Mouse (Mus musculus) left cerebral cortex, postnatal 14 days (tissue): Measurements from ENCODE around the gene Map3k5. TPM values are rescaled to one million over a fixed set of nuclear protein-coding genes. Genes with fewer than 3 reads are reported as not detected.

Experiments
- DNase-seq, 2 experiments: peaks; one replicate each; pipeline ENCODE4 v3.0.0; 2021 to 2022; ENCODE audit warnings: low spot score in 2 of 2, mixed read lengths in 1 of 2
- intact Hi-C: fragments of 180-260 bp; cut with DNase I; formaldehyde crosslinking; loops from one replicate; pipeline ENCODE4 v1.15.1; 2025
- total RNA-seq, 2 experiments: library from RNA; stranded (reverse); gene quantifications; 2 replicates each; pipeline ENCODE4 v1.2.3; 2021

The Map3k5 gene
- total RNA-seq, 2 experiments from 2014 or later = 39.9 to 47.5 TPM

DNA sequence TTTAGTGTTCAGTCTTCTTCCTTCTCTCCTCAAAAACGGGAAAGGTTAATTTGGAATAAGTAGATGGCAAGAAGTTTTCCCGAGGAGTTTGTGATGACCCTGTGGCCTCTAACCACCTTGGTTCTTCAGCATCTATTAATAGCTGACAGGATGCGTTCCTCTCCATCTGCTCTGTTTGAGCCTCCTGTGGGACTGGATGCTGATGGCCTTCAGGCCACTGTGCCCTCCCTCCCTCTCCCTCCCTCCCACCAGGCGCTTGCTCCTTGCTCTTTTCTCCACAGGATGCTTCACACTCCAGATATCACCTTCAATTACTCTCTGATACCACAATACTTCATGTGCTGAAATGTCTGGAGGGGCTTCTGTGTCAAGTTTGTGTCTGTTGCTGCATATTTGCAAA lies 224.5 kb downstream of the Map3k5 start:
- DNase-seq = no peak
- intact Hi-C loops = no loop called here

DNA sequence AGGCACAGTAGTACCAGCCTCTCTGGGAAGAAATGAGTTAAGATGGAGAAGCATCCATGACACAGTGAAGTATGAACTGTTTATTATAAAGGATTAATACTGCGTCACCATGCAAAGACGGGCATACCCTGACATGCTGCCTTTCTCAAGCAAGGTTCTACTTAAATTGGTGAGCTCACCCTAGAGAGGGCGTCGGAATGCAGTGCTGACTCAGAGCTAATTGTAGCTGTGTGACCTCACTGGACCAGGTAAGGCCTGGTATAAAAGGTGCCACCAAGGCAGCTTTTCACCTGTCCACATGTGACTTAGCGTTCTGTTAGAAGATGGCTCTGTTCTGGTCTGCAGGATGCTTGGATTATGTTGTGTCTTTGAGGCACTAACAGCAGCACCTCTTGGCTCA lies 225.0 kb downstream of the Map3k5 start:
- no peak for DNase-seq
- intact Hi-C loops = no loop called here

DNA sequence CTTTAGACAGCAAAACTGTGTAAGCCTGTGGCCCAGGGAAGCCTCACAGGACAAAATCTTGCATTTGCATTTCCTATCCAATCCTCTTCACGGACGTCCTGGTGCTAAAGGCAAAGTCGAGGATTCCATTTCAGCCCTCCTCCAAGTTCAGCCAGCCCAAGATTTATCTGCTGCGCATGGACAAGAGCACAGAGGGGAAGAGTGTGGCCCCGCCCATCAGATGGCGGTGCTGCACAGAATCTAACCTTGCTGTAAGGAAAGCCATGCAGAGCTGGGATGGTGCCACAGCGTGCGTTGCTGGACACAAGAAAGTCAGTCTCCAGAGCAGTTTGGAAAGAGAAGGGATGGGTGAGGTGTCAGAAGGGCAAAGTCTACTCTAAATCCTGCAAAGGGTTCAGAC lies 226.6 kb downstream of the Map3k5 start:
- DNase-seq = no peak
- intact Hi-C loops = no loop called here

DNA sequence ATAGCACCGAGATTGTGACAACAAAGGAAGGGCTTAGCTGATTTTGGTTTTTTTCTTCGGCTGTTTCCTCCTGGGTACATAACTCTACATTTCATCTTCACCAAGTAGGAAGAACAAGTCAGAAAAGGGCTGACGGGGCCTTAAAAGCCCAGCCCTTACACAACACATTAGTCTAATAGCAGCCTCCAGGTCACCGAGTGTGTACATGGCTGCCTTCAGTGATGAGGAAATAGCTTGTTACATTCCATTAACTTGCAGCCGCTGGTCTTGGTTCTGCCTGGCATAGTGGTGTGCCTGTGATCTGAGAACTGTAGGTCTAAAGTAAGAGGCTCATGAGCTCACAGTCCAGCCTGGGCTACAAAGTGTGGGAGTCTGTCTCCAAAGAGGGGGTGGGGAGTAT lies 230.5 kb downstream of the Map3k5 start:
- no peak for DNase-seq

DNA sequence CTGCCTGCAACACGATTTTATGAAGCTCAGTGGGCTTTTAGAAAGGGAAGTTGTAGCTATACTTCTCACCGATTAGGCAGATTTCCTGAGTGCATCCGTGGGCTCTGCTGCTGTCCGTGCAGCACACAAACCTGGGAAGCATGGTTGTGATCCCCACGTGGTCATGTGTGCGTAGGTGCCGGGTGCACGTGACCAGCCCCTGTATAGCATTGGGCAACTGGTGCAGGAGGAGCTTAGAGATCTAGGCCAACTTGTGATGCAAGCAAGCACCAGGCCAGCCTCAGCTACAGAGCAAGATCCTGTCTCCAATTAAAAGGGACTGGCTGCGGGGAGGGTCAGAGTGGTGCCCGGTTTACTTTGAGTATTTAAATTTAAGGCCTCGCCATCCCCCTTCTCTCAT lies 232.5 kb downstream of the Map3k5 start:
- DNase-seq = no peak
- intact Hi-C loops = no loop called here

More for the DNA sequence above, 230.5 kb downstream of the Map3k5 start:
- intact Hi-C loops = no loop called here

DNA sequence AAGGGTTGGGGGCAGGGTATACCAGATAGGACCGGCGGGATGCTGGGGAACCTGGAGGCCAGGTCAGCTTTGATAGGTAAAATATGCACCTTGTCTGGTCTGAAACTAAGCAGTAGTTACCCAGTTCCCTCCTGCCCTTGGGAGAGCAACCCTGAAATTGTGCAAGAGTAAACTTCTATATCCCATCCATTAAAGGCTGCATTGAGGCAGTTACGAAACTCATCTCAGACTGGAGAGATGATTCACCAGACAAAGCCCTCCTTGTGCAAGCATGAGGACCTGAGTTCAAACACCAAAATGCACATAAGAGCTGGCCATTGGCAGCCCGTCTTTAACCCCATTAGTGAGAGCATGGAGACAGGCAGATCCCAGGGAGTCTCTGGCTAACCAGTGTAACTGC lies 233.2 kb downstream of the Map3k5 start:
- intact Hi-C loops = no loop called here

DNA sequence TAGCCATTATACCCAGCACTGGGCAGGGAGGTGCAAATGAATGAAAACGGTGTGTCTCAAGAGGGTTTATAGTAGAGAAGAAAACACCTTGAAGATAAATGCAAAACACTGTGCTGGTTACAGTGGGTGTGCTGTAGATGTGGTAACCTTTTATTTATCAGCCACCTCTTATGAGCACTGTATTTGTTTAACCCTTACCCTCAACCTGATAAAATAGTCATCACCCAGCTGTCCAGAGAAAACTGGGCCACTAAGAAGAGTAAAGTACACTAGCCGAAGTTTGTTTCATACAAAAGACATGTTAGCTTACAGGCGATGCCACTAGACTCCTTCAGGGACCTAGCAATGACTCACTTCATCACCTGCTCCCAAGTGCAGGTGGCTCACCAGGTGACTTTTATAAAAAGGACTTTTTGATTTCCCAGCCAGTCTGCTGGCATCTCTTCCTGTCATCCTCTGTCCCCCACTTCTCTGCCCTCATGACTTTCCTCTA lies 235.0 kb downstream of the Map3k5 start:
- intact Hi-C loops = no loop called here
- DNase-seq = no peak

More for the DNA sequence above, 233.2 kb downstream of the Map3k5 start:
- DNase-seq = no peak

DNA sequence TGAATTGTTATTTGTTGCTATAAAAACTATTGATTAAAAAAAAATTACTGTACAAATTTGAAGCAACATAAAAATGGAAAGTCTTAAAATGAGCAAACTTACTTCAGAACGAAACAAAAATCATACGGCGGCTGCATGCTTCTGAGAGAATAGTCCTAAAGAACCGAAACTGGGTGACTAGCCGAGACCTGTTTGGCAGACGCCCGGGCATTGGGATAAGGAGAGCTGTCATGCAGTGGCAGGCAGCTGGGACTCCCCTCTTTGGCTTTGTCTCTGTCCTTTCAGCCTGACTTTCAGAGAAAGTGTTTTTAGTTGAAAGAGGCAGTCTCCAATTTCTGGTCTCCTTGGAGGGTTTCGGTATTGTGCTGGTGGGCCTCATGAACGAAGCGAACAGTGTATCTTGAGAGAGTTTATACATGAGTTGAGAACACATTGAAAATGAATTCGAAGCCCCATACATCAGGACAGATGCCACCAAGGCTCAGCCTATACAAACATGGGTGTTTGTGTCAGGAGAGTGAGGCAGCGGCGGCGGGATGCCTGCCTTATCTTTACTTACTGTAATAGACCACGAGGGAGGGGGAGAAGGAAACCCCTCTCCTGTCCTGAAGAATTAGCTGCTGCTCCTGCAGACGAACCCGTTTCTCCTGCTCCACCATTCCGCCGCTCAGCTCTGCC lies 235.8 kb downstream of the Map3k5 start:
- no peak for DNase-seq
- intact Hi-C loops = loop anchor here (2.0 kb wide), 1 partner anchor 21 kb away; the partner anchor contains the start of gene Map7

DNA sequence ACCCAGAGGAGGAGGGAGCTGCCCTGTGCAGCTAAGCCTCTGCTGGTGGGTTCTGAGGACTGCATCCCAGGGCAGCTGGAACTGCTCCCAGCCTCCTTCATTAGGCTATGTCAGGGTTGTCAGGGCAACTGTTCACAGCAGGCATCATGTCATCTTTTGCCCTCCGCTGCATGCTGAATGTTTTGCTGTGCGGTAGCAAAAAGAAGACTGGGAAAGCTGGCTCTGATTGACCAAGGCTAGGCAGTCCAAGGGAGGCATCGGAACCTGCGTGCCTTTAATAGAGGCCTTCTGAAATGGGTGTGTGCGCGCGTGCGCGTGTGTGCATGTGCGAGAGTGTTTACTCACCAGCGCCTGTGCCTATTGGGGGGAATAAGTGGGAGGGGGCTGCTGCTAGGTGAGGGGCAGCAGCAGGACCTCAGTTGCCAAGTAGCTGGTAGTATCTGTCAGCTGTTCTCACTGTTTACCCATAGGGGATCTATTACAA lies 236.4 kb downstream of the Map3k5 start:
- peak; percentile 81 to 95 for DNase-seq
- intact Hi-C loops = loop anchor here (2.0 kb wide), 1 partner anchor 22 kb away; the partner anchor contains the start of gene Map7

DNA sequence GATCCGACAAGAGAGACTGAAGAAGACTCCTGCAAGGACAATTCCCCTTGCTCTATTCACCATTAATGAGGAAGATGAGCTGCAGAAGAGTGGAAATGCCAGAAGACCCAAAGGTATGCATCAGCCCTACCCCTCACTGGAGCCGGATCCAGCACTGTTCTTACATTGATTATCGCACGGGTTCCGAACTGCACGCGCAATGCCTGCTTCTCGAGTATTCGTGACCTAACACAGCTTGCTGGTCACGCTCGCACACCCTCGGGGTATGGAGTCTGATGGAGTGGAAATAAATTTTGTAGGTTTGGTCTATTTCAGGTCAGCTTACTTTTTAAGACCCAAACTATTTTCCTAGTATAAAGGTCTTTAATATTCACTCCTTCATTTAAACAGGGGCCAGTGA lies 236.9 kb downstream of the Map3k5 start:
- intact Hi-C loops = loop anchor here (2.0 kb wide), 1 partner anchor 22 kb away; the partner anchor contains the start of gene Map7
- no peak for DNase-seq

DNA sequence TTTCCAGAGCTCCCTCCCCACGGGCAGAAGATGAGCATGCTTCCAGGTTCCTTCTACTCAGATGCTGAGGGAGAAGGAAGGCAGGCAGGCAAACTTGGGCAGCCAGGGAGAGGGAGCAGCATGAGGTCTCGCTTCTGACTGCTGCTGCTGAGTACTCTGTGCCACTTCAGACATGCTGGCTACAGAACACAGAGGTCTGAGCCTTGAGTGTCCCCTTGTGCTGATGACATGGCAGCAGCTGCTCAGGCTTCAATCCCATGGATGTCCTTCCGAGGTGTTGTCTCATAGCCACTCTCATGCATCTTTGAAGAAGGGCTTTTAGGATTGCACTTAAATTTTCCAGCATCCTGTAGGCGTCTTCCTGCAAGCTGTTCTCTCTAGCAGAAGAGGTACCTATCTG lies 237.5 kb downstream of the Map3k5 start:
- no peak for DNase-seq
- intact Hi-C loops = loop anchor here (2.0 kb wide), 1 partner anchor 23 kb away; the partner anchor contains the start of gene Map7

DNA sequence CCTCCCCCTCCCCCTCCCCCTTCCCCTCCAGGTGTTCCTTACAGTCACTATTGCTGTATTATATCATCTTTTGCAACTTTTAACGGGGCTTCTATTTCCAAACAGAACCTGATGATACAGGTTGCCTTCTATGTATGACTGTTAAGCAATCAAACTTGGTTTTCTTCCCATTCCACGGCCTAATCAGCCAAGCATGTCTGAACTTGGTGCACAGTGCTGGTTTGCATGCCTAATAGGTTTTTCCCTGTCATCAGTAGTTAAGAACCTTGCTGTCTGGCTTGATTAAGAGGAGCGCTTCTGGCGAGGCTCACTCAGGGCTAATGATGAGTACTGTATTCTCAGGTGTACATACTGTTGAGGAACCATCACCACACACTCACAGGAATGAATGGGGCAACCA lies 239.5 kb downstream of the Map3k5 start:
- intact Hi-C loops = no loop called here
- DNase-seq = no peak

DNA sequence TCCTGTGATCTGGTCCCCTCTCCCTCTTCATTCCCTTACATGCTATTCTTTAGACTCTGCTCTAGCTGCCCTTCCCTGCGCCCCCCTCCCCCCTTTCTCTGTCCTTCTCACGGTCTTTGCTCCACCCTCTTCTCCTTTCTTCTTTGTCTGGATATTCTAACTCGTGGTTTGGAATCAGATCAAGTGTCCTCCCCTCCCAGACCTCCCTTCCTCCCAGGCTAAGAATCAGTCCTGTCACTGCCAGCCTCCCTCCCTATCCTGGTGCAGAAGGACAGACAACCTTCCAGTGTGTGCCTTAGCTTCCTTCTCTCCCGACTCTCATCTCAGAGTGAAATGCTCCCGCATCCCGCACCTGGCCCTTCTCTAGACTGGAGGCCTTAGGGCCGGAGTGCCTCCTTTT lies 241.8 kb downstream of the Map3k5 start:
- intact Hi-C loops = no loop called here
- no peak for DNase-seq

DNA sequence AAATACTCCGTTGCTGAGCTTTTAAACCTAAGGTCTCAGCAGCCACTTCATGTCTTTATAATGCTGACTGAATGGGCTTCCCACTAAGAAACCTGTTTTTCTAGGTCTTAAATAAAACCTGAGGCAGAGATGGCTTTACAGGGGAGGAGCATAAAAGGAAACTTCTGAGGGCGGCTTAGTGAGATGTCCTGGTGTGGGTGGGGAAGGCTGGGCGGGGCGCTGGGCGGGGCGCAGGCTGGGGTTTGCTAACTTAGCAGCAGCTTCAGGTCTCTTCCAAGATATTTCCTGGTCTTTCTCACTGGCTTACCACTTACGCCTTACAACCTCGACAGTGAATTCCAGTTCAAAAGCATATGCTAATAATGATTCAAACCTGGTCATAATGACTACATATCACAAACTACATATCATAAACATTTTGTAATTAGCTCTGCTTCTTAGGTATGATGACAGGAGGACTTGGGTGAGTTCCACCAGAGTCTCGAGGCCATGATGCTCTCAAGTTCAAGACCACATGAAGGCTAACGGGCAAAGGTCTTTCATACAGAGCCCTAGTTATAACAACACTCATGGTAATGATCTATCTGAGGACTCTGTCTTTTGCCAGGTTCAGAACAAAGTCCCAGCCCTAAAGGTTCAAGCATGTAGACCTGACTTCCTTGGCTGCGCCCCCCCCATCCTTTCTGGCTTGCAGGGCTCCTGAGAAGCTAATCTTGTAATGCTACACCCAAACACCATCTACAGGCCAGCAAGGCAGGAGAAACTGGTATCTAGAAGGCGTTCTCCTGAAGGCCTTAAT lies 244.7 kb downstream of the Map3k5 start:
- no peak for DNase-seq
- intact Hi-C loops = no loop called here

DNA sequence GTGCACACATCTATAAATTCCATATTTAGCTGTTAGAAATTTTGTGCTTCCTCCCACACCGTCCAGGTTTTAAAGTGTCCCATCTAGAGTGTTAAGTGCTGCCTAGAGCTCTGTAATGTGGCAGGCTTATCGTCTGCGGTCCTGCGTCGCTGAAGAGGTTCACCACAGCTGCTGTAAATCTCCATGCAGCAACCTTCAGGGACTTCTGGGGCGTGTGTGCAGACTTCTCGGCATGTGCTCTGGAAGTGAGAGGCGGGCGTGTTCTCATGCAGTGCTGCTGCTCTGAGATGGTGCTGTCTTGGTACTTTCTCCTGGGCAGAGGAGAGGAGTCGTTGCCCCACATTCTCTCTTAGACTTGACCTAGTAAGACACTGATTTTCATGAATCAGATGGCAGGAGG lies 246.9 kb downstream of the Map3k5 start:
- intact Hi-C loops = no loop called here

DNA sequence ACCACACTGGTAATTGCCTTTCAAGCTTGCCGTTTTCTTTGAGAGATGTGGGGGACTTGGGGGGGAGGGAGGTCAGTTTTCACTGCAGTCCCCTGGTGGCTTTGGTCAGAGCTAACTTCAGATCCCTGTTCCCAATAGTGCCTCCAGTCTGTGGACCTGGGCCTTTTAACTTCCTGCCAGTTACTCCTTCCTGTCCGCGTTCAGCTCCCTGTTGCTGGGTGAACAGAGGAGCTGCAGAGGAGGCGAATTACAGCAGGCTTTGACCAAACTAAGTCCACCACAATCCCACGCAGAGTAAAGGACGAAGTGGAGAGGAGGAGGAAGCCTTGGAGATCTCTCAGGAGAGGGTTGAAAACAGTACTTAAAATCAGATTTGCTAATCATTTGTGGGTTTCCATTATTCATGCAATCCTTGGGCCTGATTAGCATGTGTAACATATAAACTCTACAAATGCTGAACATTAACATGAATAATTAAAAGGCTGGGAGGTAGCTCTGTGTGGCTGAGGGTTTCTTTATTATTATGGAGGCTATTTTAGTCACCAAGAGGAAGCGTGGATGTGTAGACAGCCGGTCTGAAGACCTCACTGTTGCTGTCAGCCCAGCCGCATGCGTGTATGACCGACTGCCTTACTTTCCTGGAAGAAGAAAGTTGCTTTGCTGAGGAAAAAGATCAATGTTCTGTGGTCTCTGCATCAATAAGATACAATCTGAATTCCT lies 247.6 kb downstream of the Map3k5 start:
- intact Hi-C loops = no loop called here
- no peak for DNase-seq

More for the DNA sequence above, 246.9 kb downstream of the Map3k5 start:
- DNase-seq = peak; percentile 36 to 66

DNA sequence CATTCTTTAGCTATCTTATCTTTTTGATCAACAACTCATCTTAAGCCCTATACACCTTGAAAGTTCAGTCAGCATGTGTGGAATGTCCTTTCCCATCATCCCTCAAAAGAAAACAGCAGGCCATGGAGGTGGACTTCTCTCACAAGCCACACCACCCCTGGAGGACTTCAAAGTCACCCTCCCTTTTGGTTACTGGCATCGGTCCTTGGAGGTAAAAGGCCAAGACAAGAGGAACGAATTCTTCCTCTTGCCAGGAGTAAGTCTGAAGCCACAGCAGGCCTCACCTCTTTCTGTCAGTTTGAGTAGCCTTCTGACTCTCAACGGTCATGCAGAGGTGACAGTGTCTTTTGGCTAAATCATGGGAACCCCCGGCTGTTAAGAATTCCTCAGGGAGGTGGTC lies 250.1 kb downstream of the Map3k5 start:
- DNase-seq = no peak
- intact Hi-C loops = no loop called here

DNA sequence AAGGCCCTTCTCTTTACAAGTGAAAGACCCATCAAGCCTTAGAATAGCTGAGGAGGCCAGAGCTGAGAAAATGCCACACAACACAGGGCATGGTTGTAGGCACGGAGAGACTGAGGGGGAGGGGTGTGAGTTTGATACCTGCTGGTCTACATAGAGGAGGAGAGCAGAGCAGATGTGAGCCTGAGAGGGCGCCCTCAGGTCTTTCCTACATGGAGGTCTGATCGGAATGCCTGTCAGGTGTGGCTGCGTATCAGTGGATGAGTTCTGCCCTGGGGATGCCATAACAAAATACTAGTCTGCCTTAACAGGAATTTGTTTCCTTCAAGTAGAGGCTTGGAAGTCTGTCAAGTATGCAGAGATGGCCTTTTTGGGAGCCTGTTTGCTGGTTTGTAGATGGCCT lies 251.0 kb downstream of the Map3k5 start:
- no peak for DNase-seq
- intact Hi-C loops = no loop called here

DNA sequence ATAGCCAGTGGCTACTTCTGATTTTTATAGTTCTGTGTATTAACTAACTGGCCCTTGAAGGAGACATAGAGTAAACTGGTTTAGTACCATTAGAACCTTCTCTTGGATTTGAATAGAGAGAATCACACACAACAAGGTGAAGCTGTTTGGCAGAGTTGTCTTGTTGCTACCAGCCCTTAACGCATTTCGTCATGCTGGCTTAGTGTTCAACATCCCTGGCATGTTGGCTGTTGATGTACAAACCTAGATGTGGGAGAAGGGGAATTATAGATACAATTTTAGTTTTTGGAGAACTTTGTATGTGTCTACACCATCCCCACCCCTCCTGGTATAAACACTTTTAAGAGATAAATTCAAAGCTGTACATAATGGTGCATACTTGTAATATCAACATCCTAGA lies 251.5 kb downstream of the Map3k5 start:
- no peak for DNase-seq
- intact Hi-C loops = no loop called here

DNA sequence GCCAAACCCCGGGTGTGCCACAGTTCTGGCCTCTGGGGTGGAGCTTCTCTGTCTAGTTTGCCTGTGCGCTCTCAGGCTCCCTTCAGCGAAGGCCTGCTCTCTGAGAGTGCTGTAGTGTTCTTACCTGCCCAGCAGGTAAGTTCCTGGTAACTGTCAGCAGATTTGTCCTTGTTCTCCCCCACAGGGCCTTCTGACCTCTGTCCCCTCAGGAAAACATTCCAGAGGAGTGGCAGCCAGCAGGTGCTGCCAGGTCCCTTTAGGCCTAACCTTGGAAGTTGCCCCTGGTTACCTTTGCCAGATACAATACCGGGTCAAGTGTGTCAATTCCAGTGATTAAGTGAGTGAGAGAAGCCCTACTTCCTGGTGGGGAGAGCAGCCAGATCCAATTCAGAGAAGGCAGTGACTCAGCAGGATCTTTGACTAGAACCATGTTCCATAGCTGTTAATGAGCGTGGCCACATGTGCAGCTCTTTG lies 252.6 kb downstream of the Map3k5 start:
- DNase-seq = no peak
- intact Hi-C loops = no loop called here
